Mouse (Mus musculus) embryonic facial prominence, embryonic 12.5 days (tissue): Measurements from ENCODE around the gene Mri1. TPM values are rescaled to one million over a fixed set of nuclear protein-coding genes. Genes with fewer than 3 reads are reported as not detected.

Experiments
- ATAC-seq: fragments of 200-750 bp; cut with Nextera tagmentation; 2 replicates; pipeline ENCODE4 v1.8.0; 2017; ENCODE audit not compliant: insufficient number of reproducible peaks, insufficient read depth, low FRiP score, low TSS enrichment
- H3K27ac ChIP-seq: fragments of 300-500 bp; sonication (generic); 2 replicates; pipeline ENCODE4 v1.5.1; 2016; ENCODE audit warnings: mild to moderate bottlenecking
- H3K27me3 ChIP-seq: fragments of 300-500 bp; sonication (generic); 2 replicates; pipeline ENCODE4 v1.6.1; 2016; ENCODE audit warnings: mild to moderate bottlenecking, moderate library complexity
- H3K36me3 ChIP-seq: fragments of 300-500 bp; sonication (generic); 2 replicates; pipeline ENCODE4 v1.6.1; 2016; ENCODE audit warnings: mild to moderate bottlenecking
- H3K4me1 ChIP-seq: fragments of 300-500 bp; sonication (generic); 2 replicates; pipeline ENCODE4 v1.6.1; 2016
- H3K4me2 ChIP-seq: fragments of 300-500 bp; sonication (generic); replicated peaks from 2 replicates; pipeline ENCODE4 v1.6.1; 2016; ENCODE audit warnings: mild to moderate bottlenecking, moderate library complexity
- H3K4me3 ChIP-seq: fragments of 300-500 bp; sonication (generic); 2 replicates; pipeline ENCODE4 v1.5.1; 2016; ENCODE audit warnings: mild to moderate bottlenecking
- H3K9ac ChIP-seq: fragments of 300-500 bp; sonication (generic); 2 replicates; pipeline ENCODE4 v1.6.1; 2016; ENCODE audit warnings: mild to moderate bottlenecking, moderate library complexity
- H3K9me3 ChIP-seq: fragments of 300-500 bp; sonication (generic); 2 replicates; pipeline ENCODE4 v1.6.1; 2016; ENCODE audit warnings: mild to moderate bottlenecking, moderate library complexity
- WGBS: fragments of 180-500 bp; shearing (Covaris S2); methylation state at CpG from one replicate; pipeline ENCODE4 v1.1.7; 2016; 5-methylcytosine and 5-hydroxymethylcytosine counted together
- polyA plus RNA-seq: library from polyadenylated mRNA; unstranded; fragments of >200 nt; fragmentation: Nextera tagmentation; extraction: Ambion mirVana; gene quantifications from 2 replicates; pipeline ENCODE4 v1.2.1, GENCODE M21; 2016

The Mri1 gene
- polyA plus RNA-seq, 1 experiment from 2014 or later: 71.2 TPM

DNA sequence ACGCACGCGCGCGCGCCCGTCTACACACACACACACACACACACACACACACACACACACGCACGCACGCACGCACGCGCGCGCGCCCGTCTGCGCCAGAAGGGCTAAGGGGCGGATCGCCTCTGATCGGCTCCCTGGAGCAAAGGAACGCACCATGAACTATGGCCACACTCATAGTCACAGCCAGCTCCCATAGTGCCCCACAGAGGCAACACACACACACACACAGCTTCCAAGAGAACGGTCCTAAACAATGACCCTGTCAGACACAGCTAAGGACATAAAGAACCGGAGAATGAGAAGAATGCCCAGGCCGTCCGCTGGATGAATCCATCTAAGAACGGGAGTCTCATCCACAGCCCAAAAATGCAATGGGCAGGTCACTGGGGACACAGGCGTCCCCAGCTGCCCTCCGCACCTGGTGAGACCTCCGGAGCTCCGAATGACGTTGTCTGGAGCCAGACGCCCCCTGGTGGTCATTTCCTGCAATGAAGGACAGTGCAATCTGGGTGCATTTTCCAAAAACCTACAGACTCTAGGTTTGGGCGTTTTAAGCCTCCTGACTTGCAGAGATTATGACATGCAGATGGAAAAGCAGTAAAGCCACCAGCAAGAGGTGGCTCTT, 46.8 kb downstream of the Mri1 start:
- Histone ChIP-seq H3K9me3 (no peaks in the 10 kb centered on the region), H3K27me3 (no peaks in the 10 kb centered on the region), H3K4me2 (no peak overlapping the region; the same call in 1 of the 2 replicates), H3K4me1 (peaks cover 25% of the 10 kb centered on the region), H3K27ac (no peak overlapping the region), H3K4me3 (no peak overlapping the region), H3K36me3 (peaks cover 62% of the 10 kb centered on the region), H3K9ac (no peak overlapping the region)
- ATAC-seq: no peak
- 56% methylated on average over 34 of the region's 34 CpGs for WGBS

DNA sequence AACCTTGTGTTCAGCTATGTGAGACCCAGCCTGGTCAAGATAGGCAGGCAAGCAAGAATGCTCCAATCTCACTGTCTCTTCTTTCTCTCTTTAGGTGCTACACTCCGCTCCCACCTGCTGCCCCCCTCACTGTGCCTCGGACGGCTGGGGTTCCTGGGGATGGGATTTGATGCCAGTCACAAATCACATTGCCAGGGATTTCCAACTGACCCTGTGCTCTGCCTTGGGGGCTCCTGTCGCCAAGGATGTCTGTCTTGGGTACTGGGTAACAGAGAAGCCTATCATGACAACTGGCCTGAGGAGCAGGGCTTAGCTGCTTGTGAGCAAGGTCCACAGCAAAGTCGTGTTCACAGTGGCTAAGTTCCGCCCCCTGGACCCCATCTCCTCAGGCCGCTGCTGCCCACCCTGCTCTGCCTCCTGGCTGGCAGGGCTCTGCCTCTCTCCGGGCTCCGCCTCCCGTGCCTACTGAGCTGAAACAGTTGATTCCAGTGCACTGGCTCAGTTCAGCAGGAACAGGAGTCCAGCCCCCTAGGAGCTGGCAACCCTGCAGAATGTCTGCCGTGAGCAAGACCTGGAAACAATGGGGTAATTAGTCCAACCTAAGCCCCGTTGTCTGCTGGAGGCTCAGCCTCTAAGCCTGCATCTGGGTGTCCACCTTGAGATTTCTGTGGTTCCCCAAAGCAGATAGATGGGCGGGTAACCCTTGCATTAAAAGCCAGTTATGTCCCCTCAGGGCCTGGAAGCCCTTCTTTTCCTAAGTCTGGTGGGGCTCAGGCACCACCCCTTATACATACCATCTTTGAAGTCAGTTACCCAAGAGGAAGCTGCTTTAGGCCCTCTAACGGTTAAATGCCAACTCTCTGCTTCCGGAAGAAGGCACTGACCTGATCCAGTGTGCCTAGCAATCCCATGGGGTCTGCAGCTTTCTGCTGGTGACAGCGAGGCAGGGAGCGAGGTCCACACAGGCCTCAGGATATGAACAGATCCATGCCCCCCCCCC, 48.4 kb downstream of the Mri1 start:
- H3K4me1 ChIP-seq: peaks cover 32% of the 10 kb centered on the region
- H3K4me2 ChIP-seq: no peak overlapping the region
- 47% methylated on average over 17 of the region's 17 CpGs for WGBS
- no peak overlapping the region for H3K4me3 ChIP-seq
- H3K9ac ChIP-seq: no peak overlapping the region
- peak overlapping the region; percentile 70 for H3K27ac ChIP-seq
- H3K27me3 ChIP-seq: no peaks in the 10 kb centered on the region
- no peak for ATAC-seq
- no peaks in the 10 kb centered on the region for H3K9me3 ChIP-seq
- peaks cover 47% of the 10 kb centered on the region for H3K36me3 ChIP-seq

DNA sequence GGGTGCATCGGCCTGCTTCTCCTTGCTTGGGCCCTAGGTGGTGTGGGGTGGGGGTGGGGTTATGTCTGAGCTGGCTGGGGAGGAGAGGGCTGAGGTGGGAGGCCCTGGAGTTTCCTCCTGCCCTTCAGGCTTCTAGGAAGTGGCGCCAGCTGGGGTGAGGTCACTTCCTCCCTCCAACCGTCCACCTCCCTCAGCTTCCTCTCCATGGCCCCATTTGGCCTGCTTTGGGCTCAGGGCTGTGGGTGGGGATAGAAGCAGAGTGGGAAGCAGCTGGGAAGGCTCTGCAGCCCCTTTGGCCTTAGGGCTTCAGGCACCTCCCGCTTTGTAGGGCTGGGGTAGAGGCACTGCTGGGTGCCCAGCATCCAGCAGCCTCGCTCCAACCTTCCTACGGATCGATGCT, 49.3 kb downstream of the Mri1 start:
- Histone ChIP-seq H3K27ac (peak overlapping the region; percentile 70), H3K27me3 (no peaks in the 10 kb centered on the region), H3K4me2 (no peak overlapping the region), H3K4me1 (peaks cover 39% of the 10 kb centered on the region), H3K36me3 (peaks cover 39% of the 10 kb centered on the region), H3K4me3 (no peak overlapping the region), H3K9me3 (no peaks in the 10 kb centered on the region), H3K9ac (no peak overlapping the region)
- ATAC-seq: no peak
- WGBS: 57% methylated on average over 7 of the region's 7 CpGs

DNA sequence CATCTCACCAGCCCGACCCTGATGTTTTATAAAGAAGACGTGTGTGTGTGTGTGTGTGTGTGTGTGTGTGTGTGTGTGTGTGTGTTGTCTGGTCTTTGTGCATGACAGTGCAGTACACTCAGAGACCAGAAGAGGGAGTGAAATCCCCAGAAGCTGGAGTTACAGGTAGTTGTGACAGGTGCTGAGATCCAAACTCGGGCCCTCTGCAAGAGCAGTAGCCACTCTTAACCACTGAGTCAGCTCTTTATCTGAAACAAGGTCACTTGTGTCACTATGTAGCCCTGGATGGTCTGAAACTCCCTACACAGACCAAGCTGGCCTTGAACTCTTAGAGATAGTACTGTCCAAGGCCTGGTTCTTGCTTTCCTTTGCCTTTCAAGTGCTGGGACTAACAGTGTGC, 50.5 kb downstream of the Mri1 start:
- Histone ChIP-seq H3K27me3 (no peaks in the 10 kb centered on the region), H3K27ac (no peak overlapping the region), H3K9me3 (no peaks in the 10 kb centered on the region), H3K4me2 (no peak overlapping the region), H3K9ac (no peak overlapping the region), H3K4me1 (peaks cover 50% of the 10 kb centered on the region), H3K4me3 (no peak overlapping the region), H3K36me3 (peaks cover 27% of the 10 kb centered on the region)
- ATAC-seq: no peak
- 90% methylated on average over 3 of the region's 3 CpGs for WGBS

DNA sequence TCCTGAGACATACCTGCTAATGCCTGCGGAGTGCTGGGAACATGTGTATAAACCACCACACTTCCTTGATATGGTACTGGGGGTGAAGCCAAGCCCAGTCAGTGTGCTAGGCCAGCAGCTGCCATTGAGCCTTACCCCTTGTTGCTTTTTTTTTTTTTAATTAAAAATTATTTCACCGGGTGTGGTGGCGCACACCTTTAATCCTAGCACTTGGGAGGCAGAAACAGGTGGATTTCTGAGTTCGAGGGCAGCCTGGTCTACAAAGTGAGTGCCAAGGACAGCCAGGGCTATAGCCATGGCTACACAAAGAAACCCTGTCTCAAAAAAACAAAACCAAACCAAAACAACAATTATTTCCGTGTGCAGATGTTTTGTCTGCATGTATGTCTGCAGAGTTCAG, 52.1 kb downstream of the Mri1 start:
- no peaks in the 10 kb centered on the region for H3K27me3 ChIP-seq
- H3K9ac ChIP-seq: no peak overlapping the region
- no peak overlapping the region for H3K4me3 ChIP-seq
- H3K9me3 ChIP-seq: no peaks in the 10 kb centered on the region
- no peak overlapping the region for H3K27ac ChIP-seq
- ATAC-seq: no peak
- 93% methylated on average over 5 of the region's 5 CpGs for WGBS
- H3K4me2 ChIP-seq: no peak overlapping the region
- H3K36me3 ChIP-seq: peaks cover 16% of the 10 kb centered on the region
- H3K4me1 ChIP-seq: peaks cover 57% of the 10 kb centered on the region

DNA sequence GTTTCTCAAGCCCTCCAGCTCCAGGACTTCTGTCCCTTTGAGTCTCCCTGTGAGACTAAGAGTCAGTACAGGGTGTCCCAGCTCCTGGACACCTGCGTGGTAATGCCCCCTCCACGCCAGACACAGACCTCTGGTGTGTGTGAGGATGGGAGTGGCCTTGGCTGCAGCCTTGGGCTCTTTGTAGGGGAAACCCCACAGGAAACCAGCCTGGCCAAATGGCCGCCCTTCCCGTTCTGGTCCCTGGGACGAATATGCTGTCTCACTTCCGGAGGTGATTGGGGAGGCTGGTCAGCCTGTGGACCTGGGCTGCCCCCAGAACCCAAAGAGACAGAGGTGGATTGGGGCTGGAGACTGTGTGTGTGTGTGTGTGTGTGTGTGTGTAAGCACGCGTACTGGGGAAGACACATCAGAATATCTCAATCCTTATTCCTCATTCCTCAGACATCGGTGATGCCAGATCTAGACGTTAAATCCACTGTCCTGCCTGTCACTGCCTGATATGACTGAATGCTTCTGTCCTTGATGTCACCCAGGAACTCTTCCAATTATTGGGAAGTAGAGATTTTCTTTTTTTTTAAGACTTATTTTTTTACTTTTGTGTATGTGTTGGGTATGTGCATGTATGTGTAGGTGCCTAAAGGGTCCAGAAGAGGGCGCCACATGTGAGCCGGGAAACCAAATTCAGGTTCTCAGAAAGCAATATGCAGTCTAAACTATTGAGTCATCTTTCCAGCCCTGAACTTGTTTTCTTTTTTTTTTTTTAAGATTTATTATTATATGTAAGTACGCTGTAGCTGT, 53.0 kb downstream of the Mri1 start:
- peaks cover 10% of the 10 kb centered on the region; the same call in 1 of the 2 replicates for H3K36me3 ChIP-seq
- H3K27ac ChIP-seq: peak overlapping the region; percentile 98
- 46% methylated on average over 13 of the region's 13 CpGs for WGBS
- no peaks in the 10 kb centered on the region for H3K27me3 ChIP-seq
- ATAC-seq: no peak; the same call in 1 of the 2 replicates
- peaks cover 64% of the 10 kb centered on the region for H3K4me1 ChIP-seq
- H3K4me2 ChIP-seq: peak overlapping the region; percentile 94
- H3K9ac ChIP-seq: peak overlapping the region; percentile 66
- peak overlapping the region; percentile 66 for H3K4me3 ChIP-seq
- no peaks in the 10 kb centered on the region for H3K9me3 ChIP-seq

DNA sequence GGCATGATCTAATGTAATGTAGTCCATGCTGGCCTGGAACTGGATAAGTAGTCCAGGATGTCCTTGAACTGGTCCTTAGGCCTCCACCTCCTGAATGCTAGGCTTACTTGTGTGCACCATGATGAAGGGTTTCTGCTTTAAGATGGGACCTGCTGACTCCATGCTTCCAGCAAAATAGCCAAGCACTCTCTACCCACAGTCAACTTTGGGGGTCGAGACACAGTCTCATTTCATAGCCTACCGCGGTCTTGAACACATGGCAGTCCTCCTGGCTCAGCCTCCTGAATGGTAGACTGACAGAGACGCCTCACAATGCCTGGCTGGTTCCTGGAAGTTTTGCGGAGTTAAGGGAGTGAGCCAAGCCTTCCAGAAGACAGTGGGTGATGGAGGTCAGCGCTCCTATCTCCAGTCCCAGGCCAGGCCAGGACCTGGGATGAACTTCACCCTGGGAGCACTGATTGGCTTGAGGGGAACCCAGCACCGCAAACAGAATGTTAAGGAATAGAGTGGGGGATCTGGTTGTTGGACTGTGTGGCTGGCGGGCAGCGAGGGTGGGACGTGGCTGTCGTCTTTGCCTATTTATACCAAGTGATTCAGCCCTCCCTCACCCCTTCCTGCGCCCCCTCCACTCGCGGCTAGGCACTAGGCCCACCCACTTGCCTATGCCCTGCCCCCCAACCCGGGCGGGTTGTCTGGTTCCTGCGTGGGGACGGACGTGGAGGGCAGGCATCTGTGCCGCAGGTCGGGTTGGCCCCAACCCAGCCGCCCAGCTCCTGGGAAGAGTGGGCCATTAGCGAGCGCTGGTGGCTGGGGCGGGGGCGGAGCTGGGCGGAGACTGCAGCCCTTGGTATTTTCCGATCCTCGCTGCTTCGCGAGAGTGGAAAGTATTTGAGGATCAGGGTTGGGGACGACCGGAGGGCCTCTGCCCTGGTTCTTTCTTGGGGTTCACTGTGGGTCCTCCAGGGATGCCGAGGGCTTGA, 53.9 kb downstream of the Mri1 start:
- Histone ChIP-seq H3K27me3 (no peaks in the 10 kb centered on the region), H3K9me3 (no peaks in the 10 kb centered on the region), H3K4me2 (peak overlapping the region; percentile 94), H3K9ac (peak overlapping the region; percentile 66), H3K27ac (peak overlapping the region; percentile 98), H3K4me1 (peaks cover 65% of the 10 kb centered on the region), H3K36me3 (peaks cover under 1% of the 10 kb centered on the region; the same call in 1 of the 2 replicates), H3K4me3 (peak overlapping the region; percentile 66)
- peak; percentile 52 for ATAC-seq
- WGBS: 10% methylated on average over 34 of the region's 34 CpGs

DNA sequence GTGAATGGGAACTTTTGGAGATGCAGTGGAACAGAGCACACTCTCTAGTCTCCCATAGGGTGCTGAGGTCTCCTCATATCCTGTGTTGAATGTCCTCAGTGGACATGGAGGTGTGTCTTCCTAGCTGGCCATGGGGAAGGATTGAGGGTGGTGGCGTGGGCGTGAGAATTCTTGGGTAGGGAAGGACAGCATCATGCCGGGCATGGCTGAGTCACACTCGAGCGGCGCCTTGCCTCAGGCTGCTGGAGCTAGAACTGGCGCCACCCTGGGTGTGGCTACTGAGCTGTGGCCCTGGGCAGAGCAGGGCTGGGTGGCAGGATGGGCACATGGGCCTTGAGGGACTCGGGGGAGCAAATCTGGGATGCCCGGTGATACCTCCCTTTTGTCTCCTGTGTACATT, 54.7 kb downstream of the Mri1 start:
- H3K36me3 ChIP-seq: no peaks in the 10 kb centered on the region; the same call in 1 of the 2 replicates
- peak overlapping the region; percentile 66; the same call in 1 of the 2 replicates for H3K4me3 ChIP-seq
- WGBS: 89% methylated on average over 9 of the region's 9 CpGs
- no peak overlapping the region for H3K9ac ChIP-seq
- H3K4me1 ChIP-seq: peaks cover 63% of the 10 kb centered on the region
- H3K9me3 ChIP-seq: no peaks in the 10 kb centered on the region
- H3K27me3 ChIP-seq: no peaks in the 10 kb centered on the region
- peak overlapping the region; percentile 94 for H3K4me2 ChIP-seq
- H3K27ac ChIP-seq: peak overlapping the region; percentile 98; the same call in 1 of the 2 replicates
- ATAC-seq: no peak

DNA sequence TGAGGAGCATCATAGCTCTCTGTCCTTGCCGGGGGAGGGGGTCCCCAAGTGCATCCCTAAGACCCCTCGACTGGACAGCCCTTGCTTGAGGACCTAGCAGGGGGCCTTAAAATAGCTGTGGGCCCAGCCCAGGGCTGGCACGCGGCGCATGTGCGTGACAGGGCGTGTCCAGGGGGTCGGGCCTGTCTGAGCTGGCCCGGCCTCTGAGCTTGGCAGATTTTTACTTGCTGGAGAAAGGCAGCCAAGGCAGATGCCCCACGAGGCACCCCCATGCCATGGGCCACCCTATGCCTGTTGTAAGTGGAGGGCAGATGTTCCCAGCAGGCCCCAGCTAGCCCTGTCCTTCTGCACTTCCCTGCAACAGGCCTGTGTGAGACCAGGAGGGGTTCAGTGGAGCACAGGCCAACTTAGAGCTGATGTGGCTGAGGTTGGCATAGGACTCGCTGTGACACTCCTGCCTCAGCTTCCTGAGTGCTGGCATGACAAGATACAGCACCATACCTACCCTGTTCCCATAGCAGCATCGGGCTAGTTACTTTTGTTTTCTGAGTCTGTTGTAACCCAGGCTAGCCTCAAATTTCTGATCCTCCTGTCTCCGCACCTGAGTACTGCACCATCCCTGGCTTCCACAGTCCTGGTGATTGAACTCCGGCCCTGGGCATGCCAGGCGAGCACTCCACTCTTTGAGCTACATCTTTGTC, 55.4 kb downstream of the Mri1 start:
- WGBS: 57% methylated on average over 15 of the region's 15 CpGs
- Histone ChIP-seq H3K27me3 (no peaks in the 10 kb centered on the region), H3K9me3 (no peaks in the 10 kb centered on the region), H3K36me3 (no peaks in the 10 kb centered on the region; the same call in 1 of the 2 replicates), H3K4me3 (peak overlapping the region; percentile 66), H3K9ac (peak overlapping the region; percentile 86), H3K27ac (peak overlapping the region; percentile 98), H3K4me1 (peaks cover 60% of the 10 kb centered on the region), H3K4me2 (peak overlapping the region; percentile 94)
- ATAC-seq: no peak
